Mouse (Mus musculus): ENCODE data around the gene Doc2b.

Gene Doc2b

DNA sequence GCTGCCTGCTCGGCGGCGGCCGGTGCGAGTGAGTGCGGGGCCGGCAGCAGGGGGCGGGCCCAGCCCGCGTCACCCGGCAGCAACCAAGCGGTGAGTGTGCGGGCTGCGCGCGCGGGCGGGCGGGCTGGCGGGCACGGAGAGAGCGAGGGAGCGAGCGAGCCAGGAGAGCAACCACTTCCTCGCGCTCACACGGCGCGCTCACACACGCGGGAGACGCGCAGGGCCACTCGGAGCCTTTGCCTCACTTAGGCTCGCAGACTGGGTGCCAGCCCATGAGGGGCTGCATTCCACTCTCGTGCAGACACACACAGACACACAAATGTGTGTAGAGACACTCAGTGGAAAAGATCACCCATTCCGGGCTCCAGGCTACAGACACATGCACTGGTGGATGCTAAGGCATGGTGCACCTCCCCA is at the start of gene Doc2b:
Gene Doc2b, minus strand, starts transcription at position 21 of the 417 bp plus-strand sequence.
- DNase-seq: no peak

DNA sequence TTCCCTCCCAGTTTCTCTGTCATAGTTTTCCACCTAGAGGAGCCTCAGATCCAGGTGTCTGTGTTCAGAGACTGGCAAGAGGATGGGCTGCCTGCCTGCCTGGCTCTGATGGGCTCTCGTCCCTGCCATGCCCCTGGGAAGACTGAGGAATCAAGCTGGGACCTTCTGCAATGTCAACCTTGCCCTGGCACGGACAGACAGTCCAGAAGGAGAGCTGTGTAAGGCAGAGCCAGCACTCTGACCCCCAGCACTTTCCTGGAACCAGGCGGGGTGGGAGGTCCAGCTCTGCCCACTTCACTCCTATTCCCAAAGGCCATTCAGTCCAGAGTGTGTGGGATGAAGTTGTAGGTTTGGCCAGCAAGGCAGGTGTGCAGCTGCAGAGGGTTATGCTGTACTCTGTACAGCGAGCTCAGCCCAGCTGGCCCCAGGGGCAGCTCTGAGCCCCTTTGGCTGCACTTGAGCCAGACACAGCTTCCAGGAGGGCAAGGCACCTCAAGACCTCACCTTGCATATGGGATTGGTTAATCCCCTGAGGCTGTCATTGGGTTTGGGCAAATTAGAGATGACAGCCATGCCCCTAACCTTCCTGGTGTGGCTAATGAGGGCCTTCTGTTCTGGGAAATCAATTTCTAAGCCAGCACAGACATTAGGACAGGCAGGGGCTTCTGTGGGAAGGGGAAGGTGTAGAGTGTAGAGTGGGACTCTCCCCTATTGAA is 47.2 kb upstream of the Doc2b start:
- DNase-seq: no peak

DNA sequence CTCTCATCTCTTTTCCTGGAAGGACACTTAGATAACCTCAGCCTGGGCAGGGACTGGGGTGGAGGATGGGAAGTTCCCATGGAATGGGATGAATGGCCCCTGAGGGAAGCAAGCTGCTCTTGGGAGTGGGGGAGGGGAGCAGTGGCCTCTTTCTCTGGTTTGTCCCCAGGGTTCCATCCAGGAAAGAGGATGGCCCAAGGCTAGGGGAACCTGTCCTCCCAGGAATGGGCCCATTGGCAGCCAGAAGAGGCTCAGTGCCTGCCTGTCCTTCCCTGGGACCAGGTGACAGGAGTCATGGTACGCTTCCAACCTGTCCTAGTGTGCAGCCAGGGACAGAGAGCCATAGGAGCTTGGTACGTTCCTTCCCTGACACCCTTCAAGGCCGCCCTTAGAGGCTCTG is 45.7 kb upstream of the Doc2b start:
- no peak for DNase-seq

DNA sequence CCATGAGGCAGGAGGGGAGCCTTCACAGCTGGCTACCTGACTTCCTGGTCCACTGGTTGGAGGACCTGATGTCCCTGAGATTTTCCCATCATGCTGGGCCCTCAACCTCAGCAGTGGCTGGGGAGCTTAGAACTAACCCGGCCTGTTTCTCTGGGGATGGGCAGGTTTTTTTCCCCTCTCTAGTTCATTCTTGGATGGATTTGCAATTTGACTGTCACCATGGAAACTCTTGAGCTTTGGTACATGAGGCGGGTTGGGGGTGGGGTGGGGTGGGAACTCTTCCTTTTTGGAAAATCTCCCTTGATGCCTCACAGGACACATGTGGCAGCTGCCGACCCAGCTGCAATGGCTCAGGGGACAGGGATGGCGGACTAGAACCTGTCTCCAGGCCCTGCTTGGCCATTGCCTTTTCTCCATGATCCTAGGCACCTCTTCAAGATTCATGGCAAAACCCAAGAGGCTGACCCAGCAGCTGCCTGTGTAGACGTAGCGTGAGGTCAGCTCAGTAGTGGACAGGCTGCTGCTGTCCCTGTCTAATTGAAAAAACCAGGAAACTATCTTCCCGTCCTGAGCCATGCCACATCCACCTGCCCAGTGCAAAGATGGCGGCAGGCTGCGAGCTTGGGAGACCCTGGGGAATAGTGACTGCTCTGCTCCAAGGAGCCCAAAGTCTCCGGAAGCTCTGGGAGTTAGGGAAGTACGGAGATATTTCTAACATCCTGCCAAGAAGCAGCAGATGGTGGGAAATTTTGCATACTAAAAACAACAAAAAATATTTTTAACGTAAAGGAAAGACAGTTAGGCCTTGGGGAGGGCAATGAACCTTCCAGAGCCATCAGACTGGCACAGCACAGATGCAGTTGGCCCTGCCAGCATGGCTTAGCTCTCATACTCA is 43.9 kb upstream of the Doc2b start:
- no peak for DNase-seq

DNA sequence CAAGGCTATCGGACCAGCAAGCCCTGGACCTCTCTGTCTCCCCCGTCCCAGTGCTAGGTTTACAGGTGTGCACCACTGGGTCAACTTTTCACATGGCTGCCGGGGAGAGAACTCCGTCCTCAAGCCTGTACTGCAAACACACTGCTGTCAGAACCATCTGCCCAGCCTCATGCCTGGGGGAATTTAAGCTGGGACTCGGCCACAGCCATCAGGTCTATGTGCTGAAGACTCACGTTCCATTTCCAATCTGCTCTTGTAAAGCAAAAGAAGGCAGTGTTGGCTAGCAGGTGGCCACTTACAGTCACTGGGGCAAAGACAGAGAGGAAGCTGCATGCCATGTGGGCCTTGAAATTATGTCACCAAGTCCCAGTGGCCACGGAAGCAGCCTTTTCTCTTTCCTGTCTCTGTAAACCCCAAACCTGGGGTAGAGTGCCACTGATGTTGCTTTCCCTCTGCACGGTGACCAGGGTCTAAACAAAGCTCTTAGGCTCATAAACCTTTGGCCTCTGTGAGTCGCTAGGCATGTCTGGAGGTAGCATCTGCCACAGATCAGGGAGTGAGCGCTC is 43.1 kb upstream of the Doc2b start:
- DNase-seq: no peak

GRCm38 (mm10) chr11:75836240-75836610 is 40.4 kb upstream of the Doc2b start:
- no peak for DNase-seq

DNA sequence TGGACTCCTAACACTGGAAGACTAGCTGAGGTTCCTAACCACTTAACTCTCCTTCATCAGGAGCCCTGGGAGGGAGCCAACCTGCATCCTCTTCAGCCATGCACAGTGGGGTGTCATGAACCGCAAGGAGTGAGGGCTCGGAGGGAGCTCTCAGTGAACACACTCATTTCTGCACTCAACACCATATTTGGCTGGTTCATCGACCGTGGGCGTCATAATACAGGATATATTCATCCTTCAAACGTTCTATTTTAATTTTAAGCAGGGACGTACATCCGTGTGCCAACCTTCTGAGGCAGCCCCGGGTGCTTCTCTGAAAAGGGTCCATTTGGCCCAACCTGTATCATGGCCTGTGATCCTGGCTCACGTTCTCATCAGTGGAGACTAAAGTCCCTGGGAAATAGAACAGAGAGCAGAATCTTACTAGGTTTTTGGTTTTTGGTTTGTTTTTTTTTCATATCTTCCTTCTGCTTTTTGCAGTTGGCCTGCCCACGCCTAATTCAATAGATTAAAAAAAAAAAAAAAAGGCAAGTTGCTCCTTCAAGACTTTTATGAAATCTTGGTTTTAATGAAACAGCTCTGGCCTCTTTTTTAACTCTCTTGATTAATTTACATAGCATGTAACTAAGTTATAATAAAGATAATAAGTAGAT is 39.9 kb upstream of the Doc2b start:
- peak; percentile 20 to 30 for DNase-seq

DNA sequence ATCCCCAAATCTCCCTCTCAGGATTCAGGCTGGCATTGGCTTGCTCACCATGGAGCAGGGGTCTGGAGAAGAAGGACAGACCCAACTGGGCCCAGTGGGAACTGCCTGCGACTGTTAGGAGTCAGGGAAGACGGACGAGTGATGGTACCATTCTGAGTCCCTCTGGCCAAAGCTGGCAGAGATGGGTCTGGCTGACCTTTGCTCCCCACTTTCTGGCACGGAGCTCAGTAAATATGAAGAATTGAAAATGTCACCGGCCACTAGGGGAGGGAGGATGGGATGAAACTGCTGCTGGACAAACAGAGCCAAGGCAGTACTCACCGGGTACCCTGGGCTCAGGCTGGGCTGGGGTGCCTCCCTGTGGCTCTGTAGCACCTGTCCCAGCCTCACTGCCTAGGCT is 37.2 kb upstream of the Doc2b start:
- no peak for DNase-seq

GRCm38 (mm10) chr11:75830386-75830785 is 34.5 kb upstream of the Doc2b start:
- no peak for DNase-seq

- no peak for DNase-seq
Measured at GRCm38 (mm10) chr11:75827414-75827813, 31.6 kb upstream of the Doc2b start.

DNA sequence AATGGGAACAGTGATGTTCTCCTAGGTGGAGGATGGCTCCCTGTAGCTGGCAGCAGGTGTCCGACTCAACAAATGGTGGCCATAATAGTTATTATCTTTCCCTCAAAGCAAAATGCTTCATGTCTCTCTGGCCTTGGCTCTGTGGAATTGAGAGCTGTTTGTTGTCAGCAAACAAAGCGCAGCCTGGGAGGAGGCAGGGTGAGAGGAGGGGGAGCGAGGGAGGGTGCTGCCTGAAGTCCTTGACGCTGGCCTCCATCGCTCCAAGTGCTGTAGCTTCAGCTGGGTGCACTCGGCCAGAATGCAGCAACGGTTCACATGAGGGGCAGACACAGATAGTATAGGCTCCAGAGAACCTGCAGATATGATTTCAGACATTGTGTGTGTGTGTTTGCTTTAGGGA is 27.7 kb upstream of the Doc2b start:
- DNase-seq: no peak

DNA sequence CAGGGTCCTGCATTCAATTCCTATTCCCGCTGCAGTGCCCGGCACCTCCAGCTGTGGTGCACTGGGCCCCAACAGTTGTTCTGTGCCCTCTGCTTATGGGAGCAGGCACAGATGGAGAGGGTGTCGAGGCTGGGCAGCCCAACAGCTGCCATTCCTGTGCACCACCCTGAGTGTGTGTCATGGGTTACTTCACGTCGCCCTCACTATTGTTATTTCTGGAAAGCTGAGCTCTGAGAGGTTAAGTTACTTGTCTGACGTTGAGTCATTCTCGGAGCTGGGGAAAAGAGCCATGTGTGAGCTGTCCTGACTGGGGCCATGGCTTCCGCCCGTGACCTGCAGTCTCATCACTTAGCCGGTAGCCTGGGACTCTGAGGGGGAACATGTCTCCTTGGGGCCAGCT is 17.2 kb upstream of the Doc2b start:
- no peak for DNase-seq

GRCm38 (mm10) chr11:75811900-75812299 is 16.1 kb upstream of the Doc2b start:
- DNase-seq: peak in 1 of 2 experiments; percentile 18

DNA sequence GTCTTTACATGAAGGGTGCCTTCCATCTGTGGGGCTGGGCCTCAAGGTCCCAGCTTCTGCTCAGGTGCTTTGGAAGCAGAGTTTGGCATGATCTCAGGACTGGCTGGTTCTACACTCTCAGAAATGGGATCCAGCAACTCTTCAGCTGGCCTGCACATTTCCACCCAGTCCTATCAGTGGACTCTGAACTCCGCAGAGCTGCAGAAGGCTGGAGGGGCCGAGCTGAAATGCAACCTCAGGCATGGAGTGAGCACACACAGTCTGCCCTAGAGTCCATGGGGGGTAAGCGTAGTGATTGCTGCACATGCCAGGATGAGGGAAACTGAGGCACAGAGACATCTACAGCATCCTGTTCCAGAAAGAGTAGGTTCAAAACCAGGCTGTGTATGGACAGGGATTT is 14.7 kb upstream of the Doc2b start:
- no peak for DNase-seq

DNA sequence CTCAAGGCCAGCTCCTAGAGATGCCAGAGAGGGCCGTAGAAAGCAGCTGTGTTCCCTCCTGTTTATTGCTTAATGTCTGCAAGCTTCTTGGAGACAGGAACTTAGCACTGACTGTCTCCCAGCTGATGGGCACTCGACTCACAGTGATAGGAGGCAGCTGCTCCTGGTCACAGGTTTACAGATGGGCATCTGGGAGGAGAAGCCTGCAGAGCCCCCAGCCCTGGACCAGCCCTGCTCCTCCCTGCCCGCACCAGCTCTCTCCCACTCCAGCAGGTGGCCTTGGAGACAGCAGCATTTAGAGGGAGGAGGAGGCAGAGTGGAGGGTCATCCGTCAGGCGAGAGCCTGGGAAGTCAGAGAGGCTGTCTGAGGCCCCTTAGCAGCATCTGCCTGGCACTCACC is 11.6 kb upstream of the Doc2b start:
- DNase-seq: no peak

DNA sequence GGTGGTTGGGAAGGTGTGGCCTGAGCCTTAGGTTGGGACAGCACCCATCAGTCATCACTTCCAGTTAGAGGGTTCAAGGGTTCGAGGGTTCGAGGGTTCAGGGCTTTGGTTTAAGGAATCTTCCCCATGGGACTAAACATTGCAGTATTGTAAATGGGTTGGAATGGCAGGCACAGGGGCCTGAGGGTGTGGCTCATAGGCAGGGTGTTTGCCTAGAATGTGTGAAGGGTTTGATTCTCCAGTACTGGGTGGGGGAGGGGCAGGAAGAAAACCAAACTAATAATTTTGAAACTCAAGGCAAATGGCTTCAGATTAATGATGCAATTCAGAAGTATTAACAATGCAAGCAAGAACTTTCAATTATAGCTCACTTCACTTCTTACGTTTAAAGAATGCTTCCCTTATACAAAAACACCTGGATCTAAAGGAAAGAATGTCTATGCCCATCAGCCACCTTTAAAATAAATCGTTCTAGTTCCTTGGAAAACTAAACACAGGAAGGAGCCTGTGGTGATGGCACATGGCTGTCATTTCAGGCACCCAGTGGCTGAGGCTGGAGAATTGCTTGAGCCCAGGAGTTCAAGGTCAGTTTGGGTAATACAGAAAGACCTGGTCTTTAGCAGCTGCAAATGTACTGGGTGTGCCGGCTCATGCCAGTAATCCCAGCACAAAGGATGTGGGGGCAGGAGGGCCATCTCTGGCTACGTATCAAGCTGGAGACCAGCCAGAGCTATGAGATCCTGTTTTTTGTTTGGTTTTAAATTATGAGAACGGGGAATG is 6.1 kb upstream of the Doc2b start:
- DNase-seq: no peak

DNA sequence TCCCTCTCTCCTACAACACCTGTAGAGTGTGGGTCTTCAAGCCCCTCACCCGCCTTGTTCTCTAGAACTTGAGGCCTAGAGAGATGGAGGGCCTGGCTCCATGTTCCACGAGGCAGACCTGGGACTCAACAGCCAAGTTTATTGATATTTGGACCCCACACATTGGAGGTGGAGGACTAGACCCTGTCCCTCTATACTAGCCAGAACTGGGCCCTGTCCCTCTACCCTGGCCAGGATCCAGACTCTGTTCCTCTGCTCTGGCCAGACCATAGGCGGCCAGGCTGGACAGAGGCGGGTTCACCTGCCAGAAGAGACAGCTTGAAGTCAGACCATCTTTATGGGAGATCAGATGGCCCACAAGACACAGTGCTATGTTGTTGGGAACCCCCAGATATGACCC is 5.5 kb upstream of the Doc2b start:
- DNase-seq: no peak

DNA sequence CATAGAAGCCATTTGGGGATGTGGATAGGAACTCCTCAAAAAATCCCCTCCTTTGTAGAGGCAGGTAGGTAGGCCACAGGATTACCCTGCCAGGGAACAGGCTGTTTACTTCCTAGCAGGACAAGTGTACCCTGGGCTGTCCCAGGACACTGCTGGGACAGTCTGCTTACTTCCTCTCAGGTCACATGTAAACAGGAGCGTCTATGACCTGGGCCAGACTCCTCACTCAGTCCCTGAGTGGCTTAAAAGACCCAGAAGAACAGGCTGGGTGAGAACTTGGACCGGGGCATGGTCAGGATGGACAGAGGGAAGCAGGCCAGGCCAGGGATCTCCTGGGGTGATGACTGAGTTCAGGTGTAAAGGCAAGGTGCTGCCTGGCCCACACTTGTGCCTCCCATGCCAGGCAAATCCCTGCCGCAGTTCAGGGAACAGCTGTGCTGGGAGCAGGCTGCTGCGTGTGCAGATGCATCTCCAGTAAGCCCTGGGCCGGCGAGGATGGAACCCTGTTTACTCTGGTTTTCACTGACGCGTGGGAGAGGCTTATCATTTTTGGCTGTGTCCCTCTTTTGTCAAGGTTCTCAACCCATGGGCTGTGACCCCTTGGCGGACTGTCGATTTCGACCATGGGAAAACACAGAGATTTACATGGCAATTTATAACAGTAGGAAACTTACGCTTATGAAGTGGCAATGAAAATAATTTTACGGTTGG is 842 bp upstream of the Doc2b start:
- DNase-seq: no peak

DNA sequence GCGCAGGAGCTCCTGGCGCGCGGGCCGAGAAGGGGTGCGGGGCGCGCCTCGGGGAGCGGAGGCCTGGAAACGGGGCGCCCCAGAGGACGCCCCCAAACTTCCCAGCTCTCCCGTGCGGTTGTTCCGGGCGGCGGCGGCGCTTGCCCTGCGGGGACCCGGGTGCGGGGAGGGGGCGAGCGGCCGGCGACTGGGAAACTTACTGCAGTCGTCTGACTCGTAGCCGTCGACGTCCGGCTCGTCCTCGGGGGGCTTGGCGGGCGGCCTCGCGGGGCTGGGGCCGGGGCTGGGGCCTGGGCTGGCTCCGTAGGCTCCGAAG is 570 bp downstream of the Doc2b start:
- no peak for DNase-seq

DNA sequence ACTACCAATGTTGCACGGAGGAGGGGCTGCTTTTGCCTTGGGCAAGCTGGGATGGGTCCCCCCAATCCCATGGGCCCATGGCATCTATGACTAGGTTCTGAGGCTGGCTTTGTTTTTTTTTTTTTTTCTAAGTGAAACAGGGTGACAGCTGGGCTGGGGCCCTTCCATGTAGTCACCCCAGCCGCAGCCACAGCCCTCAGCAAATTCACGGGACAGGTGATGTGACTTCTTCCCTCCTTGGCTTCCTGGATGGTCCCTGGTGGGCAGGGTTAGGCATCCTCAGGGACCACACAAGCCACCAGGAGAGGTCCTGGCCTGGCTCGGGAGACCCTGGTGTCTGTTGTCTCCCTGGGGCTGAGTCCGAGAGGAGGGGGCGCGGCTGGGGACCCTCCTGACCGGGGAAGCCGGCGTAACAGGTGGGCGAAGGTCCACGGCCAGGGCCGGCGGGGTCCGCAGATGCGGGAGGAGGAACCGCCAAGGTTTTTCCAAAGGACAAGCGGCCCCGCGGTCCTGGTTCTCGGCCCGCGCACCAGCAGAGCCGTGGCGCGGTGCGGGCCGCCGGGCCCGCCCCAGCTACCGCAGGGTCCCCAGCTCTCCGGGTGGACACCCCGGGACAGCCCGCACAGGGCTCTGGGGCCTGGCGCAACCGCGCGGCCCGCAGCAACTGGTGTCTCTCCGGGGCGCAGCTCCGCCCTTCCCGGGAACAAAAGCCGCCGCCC is 1.1 kb downstream of the Doc2b start:
- DNase-seq: no peak

DNA sequence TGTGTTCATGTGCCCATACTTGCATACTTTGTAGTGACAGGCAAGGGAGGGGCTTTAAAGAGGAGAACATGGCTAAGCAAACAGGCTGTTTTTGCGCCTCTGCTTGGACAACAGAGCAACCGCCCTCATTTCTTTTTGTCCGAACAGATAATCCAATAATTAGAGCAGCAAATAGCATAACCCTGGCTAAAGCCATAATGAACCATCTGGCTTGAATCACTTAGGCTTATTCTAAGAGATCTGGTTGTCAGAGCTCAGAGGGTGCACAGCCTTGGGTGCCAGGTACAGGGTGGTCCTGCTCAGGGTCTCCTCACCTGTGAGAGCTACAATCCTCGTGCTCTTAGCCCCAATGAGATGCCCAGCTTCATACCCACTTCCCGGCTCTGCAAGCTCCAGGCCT is 2.5 kb downstream of the Doc2b start:
- DNase-seq: no peak
